In genomic region chr13:10112211-10112610, GRCm38 (mm10) we compare ENCODE assay signal across 15 mouse cellular contexts.
DNase-seq lines count a peak whose midpoint lies in the region; ATAC-seq lines count a peak whose summit lies in the region.
"Had no signal": no experiment of that assay in that cellular context is flagged by ENCODE, and none has a peak within 500 bp of the region (broad histone marks: within the 10 kb centered on the region; RNA-seq: fewer than 3 reads in every experiment).

No protein-coding gene starts in this region.

- DNase-seq in frontal cortex, postnatal 25 days (ENCODE audit: low spot score in 2 of 2), result no peak
- peak; percentile 5 for DNase-seq in 416B (ENCODE audit: low read depth)
- peak; percentile 42 for DNase-seq in brain, adult 2 months (ENCODE audit: low read depth, low spot score)
- DNase-seq in lung, postnatal 25 days (ENCODE audit: low spot score), result peak; percentile 35
- DNase-seq in ovary, postnatal 36 days (ENCODE audit: low spot score), result no peak
- DNase-seq: adrenal gland, postnatal 25 days; cerebellum, adult 18-20 months; cerebellum, postnatal 14 days; kidney, adult 2 months; kidney, postnatal 25 days; liver, embryonic 13.5 days had no signal

- peak; percentile 62 for ATAC-seq in frontal cortex, adult (ENCODE audit: low TSS enrichment)
- ATAC-seq in monocyte, adult 5-6 weeks (replicated peaks; ENCODE audit: insufficient number of reproducible peaks, low FRiP score, low TSS enrichment, poor library complexity, severe bottlenecking), result no peak
- ATAC-seq: forebrain, embryonic 13.5 days; midbrain, embryonic 15.5 days had no signal

Comparison
In these comparisons a context has a peak if more than half of its experiments do, and no peak if none do; other contexts are left out.
1. DNase-seq: peak in 416B (single experiment), brain, adult 2 months (single experiment) and lung, postnatal 25 days (single experiment); none in frontal cortex, postnatal 25 days (0 of 2) and ovary, postnatal 36 days (single experiment).